Mouse (Mus musculus) CH12.LX (cell line): ENCODE measurements around the gene Fbxl17. TPM values are rescaled to one million over a fixed set of nuclear protein-coding genes. Genes with fewer than 3 reads are reported as not detected.

Experiments
- DNase-seq: peaks from one replicate; pipeline ENCODE4 v3.0.0-alpha.2; 2013; ENCODE audit errors: extremely low read depth
- H3K27ac ChIP-seq: 2 replicates; pipeline ENCODE4 v1.5.1; 2012; ENCODE audit warnings: low read depth, mild to moderate bottlenecking, control low read depth, moderate library complexity; ENCODE audit not compliant: insufficient read depth
- H3K27me3 ChIP-seq: replicated peaks from 2 replicates; pipeline ENCODE3; 2012; ENCODE audit warnings: inconsistent platforms
- H3K36me3 ChIP-seq, 2 experiments: replicated peaks in 1 of 2; 2 replicates each; pipeline versions ENCODE3 to v1.6.1; 2012; ENCODE audit warnings: inconsistent platforms in 1 of 2, low read length in 1 of 2, mild to moderate bottlenecking in 1 of 2, mixed read lengths in 1 of 2, moderate library complexity in 1 of 2; ENCODE audit not compliant: control insufficient read depth in 1 of 2, insufficient read depth in 1 of 2
- H3K4me1 ChIP-seq, 2 experiments: 2 replicates each; pipeline ENCODE4 v1.6.1; 2012; ENCODE audit warnings: inconsistent platforms in 1 of 2, moderate library complexity in 1 of 2; ENCODE audit not compliant: insufficient read depth in 2 of 2, control insufficient read depth in 1 of 2
- H3K4me2 ChIP-seq: 2 replicates; pipeline ENCODE4 v1.6.1; 2012; ENCODE audit warnings: low read depth, mild to moderate bottlenecking, control low read depth; ENCODE audit not compliant: poor library complexity, insufficient read depth, severe bottlenecking
- H3K4me3 ChIP-seq, 3 experiments: fragments of 150-350 bp in 1 of 3; sonication (generic) in 1 of 3; replicated peaks in 1 of 3; 2 replicates each; pipeline versions ENCODE3 to v1.5.1; 2011 to 2012; ENCODE audit warnings: low read depth in 2 of 3, low read length in 2 of 3, mild to moderate bottlenecking in 2 of 3, moderate library complexity in 2 of 3, control low read depth in 1 of 3, improper control_type of control experiment in 1 of 3, inconsistent platforms in 1 of 3, mixed read lengths in 1 of 3; ENCODE audit not compliant: poor library complexity in 1 of 3
- H3K79me2 ChIP-seq: replicated peaks from 2 replicates; pipeline ENCODE4 v1.6.1; 2012; ENCODE audit warnings: mild to moderate bottlenecking, moderate library complexity; ENCODE audit not compliant: control insufficient read depth, poor library complexity, insufficient read depth, severe bottlenecking; ENCODE audit errors: extremely low read depth
- H3K9ac ChIP-seq: 2 replicates; pipeline ENCODE4 v1.6.1; 2012; ENCODE audit warnings: low read depth, mild to moderate bottlenecking, control low read depth, moderate library complexity; ENCODE audit not compliant: insufficient read depth
- H3K9me3 ChIP-seq: replicated peaks from 2 replicates; pipeline ENCODE3; 2012; ENCODE audit warnings: low read length, inconsistent platforms, mixed read lengths
- BHLHE40 ChIP-seq: IDR thresholded peaks from 2 replicates; pipeline ENCODE4 v1.6.1; 2011; ENCODE audit warnings: mild to moderate bottlenecking, low read depth, low read length, improper control_type of control experiment
- CHD2 ChIP-seq: IDR thresholded peaks from 2 replicates; pipeline ENCODE4 v1.6.1; 2011; ENCODE audit warnings: low read length, improper control_type of control experiment
- CTCF ChIP-seq, 2 experiments: IDR thresholded peaks in 1 of 2; conservative IDR thresholded peaks in 1 of 2; 2 replicates each; pipeline ENCODE4 v1.5.1; 2011 to 2012; ENCODE audit warnings: low read depth in 2 of 2, low read length in 2 of 2, improper control_type of control experiment in 1 of 2, inconsistent platforms in 1 of 2, mild to moderate bottlenecking in 1 of 2, moderate library complexity in 1 of 2
- E2F4 ChIP-seq: IDR thresholded peaks from 2 replicates; pipeline ENCODE4 v1.6.1; 2011; ENCODE audit warnings: low read depth, low read length, improper control_type of control experiment; ENCODE audit not compliant: insufficient replicate concordance
- EP300 ChIP-seq: IDR thresholded peaks from 2 replicates; pipeline ENCODE4 v1.6.1; 2011; ENCODE audit warnings: low read length, improper control_type of control experiment
- IRF4 ChIP-seq: IDR thresholded peaks from 2 replicates; pipeline ENCODE4 v1.6.1; 2014; ENCODE audit warnings: low read depth, mild to moderate bottlenecking, inconsistent platforms, low read length, improper control_type of control experiment
- JUN ChIP-seq: IDR thresholded peaks from 2 replicates; pipeline ENCODE4 v1.6.1; 2011; ENCODE audit warnings: low read depth, mild to moderate bottlenecking, low read length, improper control_type of control experiment, moderate library complexity; ENCODE audit not compliant: insufficient read depth
- JUND ChIP-seq: conservative IDR thresholded peaks from 2 replicates; pipeline ENCODE4 v1.6.1; 2011; ENCODE audit warnings: low read depth, low read length, improper control_type of control experiment
- KAT2A ChIP-seq: IDR thresholded peaks from 2 replicates; pipeline ENCODE4 v1.6.1; 2012; ENCODE audit warnings: low read length, improper control_type of control experiment, inconsistent platforms; ENCODE audit not compliant: insufficient replicate concordance
- MAZ ChIP-seq: IDR thresholded peaks from 2 replicates; pipeline ENCODE4 v1.6.1; 2012; ENCODE audit warnings: low read depth, mild to moderate bottlenecking, inconsistent platforms, low read length, improper control_type of control experiment, moderate library complexity
- MEF2A ChIP-seq: IDR thresholded peaks from 2 replicates; pipeline ENCODE4 v1.6.1; 2014; ENCODE audit warnings: low read depth, mild to moderate bottlenecking, inconsistent platforms, low read length, improper control_type of control experiment, borderline replicate concordance
- MXI1 ChIP-seq: IDR thresholded peaks from 2 replicates; pipeline ENCODE4 v1.6.1; 2011; ENCODE audit warnings: mild to moderate bottlenecking, low read depth, low read length, improper control_type of control experiment
- MYC ChIP-seq: IDR thresholded peaks from 2 replicates; pipeline ENCODE4 v1.6.1; 2011; ENCODE audit warnings: low read depth, mild to moderate bottlenecking, improper control_type of control experiment, low read length
- NELFE ChIP-seq: IDR thresholded peaks from 2 replicates; pipeline ENCODE4 v1.6.1; 2011; ENCODE audit warnings: low read depth, low read length, improper control_type of control experiment
- NRF1 ChIP-seq: IDR thresholded peaks from 2 replicates; pipeline ENCODE4 v1.6.1; 2014; ENCODE audit warnings: low read depth, mild to moderate bottlenecking, inconsistent platforms, low read length, improper control_type of control experiment, moderate library complexity
- POLR2A ChIP-seq: IDR thresholded peaks from 2 replicates; pipeline ENCODE4 v1.6.1; 2011; ENCODE audit warnings: low read depth, mild to moderate bottlenecking, improper control_type of control experiment, low read length
- POLR2AphosphoS2 ChIP-seq: IDR thresholded peaks from 2 replicates; pipeline ENCODE4 v1.6.1; 2011; ENCODE audit warnings: low read depth, low read length, improper control_type of control experiment
- RCOR1 ChIP-seq: conservative IDR thresholded peaks from 2 replicates; pipeline ENCODE4 v1.6.1; 2012; ENCODE audit warnings: low read depth, mild to moderate bottlenecking, inconsistent platforms, low read length, improper control_type of control experiment
- SIN3A ChIP-seq: IDR thresholded peaks from 2 replicates; pipeline ENCODE4 v1.6.1; 2012; ENCODE audit warnings: low read length, improper control_type of control experiment, inconsistent platforms
- SMC3 ChIP-seq: IDR thresholded peaks from 2 replicates; pipeline ENCODE4 v1.6.1; 2011; ENCODE audit warnings: low read depth, low read length, improper control_type of control experiment
- TCF12 ChIP-seq: IDR thresholded peaks from 2 replicates; pipeline ENCODE4 v1.6.1; 2014; ENCODE audit warnings: low read depth, mild to moderate bottlenecking, inconsistent platforms, low read length, improper control_type of control experiment
- UBTF ChIP-seq: IDR thresholded peaks from 2 replicates; pipeline ENCODE4 v1.6.1; 2012; ENCODE audit warnings: low read depth, mild to moderate bottlenecking, inconsistent platforms, low read length, improper control_type of control experiment, moderate library complexity
- ZC3H11A ChIP-seq: IDR thresholded peaks from 2 replicates; pipeline ENCODE4 v1.6.1; 2012; ENCODE audit warnings: low read depth, mild to moderate bottlenecking, inconsistent platforms, low read length, improper control_type of control experiment
- ZKSCAN1 ChIP-seq: IDR thresholded peaks from 2 replicates; pipeline ENCODE4 v1.6.1; 2012; ENCODE audit warnings: low read depth, inconsistent platforms, low read length, improper control_type of control experiment, borderline replicate concordance
- ZMIZ1 ChIP-seq: IDR thresholded peaks from 2 replicates; pipeline ENCODE4 v1.6.1; 2012; ENCODE audit warnings: low read depth, mild to moderate bottlenecking, inconsistent platforms, low read length, improper control_type of control experiment
- ZNF384 ChIP-seq: IDR thresholded peaks from 2 replicates; pipeline ENCODE4 v1.6.1; 2012; ENCODE audit warnings: low read depth, low read length, improper control_type of control experiment, inconsistent platforms
- dilution Hi-C: fragments of 300-500 bp; cut with MboI; formaldehyde crosslinking; loops from 2 replicates; pipeline ENCODE4 v1.14.3; 2020; ENCODE audit warnings: low sequenced_read_pairs; ENCODE audit not compliant: extremely low pct_unique_long_range_greater_than_20kb, extremely low pct_ligation_motif_present
- in situ Hi-C: fragments of 300-500 bp; cut with MboI; formaldehyde crosslinking; loops from 3 replicates; pipeline ENCODE4 v1.14.3; 2019; ENCODE audit warnings: low sequenced_read_pairs, low pct_ligation_motif_present, low pct_unique_long_range_greater_than_20kb, mixed read lengths
- polyA plus RNA-seq: library from polyadenylated mRNA; unstranded; fragments of >175 nt; gene quantifications from 2 replicates; pipeline ENCODE4 v1.2.1, GENCODE M21; 2012; ENCODE audit warnings: low read depth; ENCODE audit not compliant: insufficient read length
- total RNA-seq, 2 experiments: library from RNA; depleted of rRNA; stranded (reverse); fragments of 300-350 nt in 1 of 2; fragments of >200 nt in 1 of 2; gene quantifications; 2 replicates each; pipeline ENCODE4 v1.2.3; 2012 to 2014

Gene Fbxl17
- total and polyA plus RNA-seq, 3 experiments: 4.0 to 6.9 (median 4.3) TPM

GRCm38 (mm10) chr17:63164289-63164688, 335.5 kb downstream of the Fbxl17 start:
- H3K27me3 ChIP-seq: no peaks in the 10 kb centered on the region
- no peak overlapping the region for H3K9ac ChIP-seq
- no peak overlapping the region for H3K4me3 ChIP-seq
- no peak for DNase-seq
- no peak overlapping the region for H3K4me2 ChIP-seq
- H3K27ac ChIP-seq: no peak overlapping the region
- in situ Hi-C loops (no loop called here), dilution Hi-C loops (no loop called here)
- peaks cover 2 to 4% of the 10 kb centered on the region in 2 experiments for H3K36me3 ChIP-seq
- H3K9me3 ChIP-seq: no peaks in the 10 kb centered on the region
- H3K4me1 ChIP-seq: peaks cover 27 to 50% of the 10 kb centered on the region in 2 experiments
- TF ChIP-seq SMC3 (no peak), MYC (no peak)
- no peaks in the 10 kb centered on the region for H3K79me2 ChIP-seq

DNA sequence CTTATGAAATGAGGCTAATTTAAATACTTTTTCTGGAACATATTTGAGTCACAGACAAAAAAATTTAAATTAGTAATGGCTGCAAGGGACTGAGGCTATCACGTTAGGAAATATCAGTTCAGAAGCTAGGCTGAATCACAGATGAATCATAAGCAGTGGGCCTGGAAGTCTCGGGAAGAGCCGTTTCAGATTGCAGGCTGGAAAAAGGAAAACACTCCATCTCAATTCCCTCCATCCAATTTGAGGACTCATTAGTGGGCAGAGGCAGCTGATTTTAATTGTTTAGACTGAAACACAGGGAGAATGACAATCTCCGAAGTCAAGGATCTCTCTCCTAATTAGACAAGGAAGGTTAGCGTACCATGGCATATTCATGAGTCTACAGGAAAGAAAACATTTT, 337.9 kb downstream of the Fbxl17 start:
- Histone ChIP-seq H3K79me2 (no peaks in the 10 kb centered on the region), H3K4me1 (peaks cover 15 to 38% of the 10 kb centered on the region in 2 experiments; a peak in 3 of 4 replicates), H3K27ac (no peak overlapping the region), H3K9me3 (no peaks in the 10 kb centered on the region), H3K4me2 (no peak overlapping the region), H3K4me3 (no peak overlapping the region), H3K36me3 (peaks cover 2 to 4% of the 10 kb centered on the region in 2 experiments), H3K27me3 (no peaks in the 10 kb centered on the region), H3K9ac (no peak overlapping the region)
- DNase-seq: no peak
- TF ChIP-seq NRF1 (no peak), MEF2A (no peak), MYC (no peak), CHD2 (no peak), MXI1 (no peak), CTCF (conservative IDR thresholded peaks at IDR 0.05 in 1 of 2, IDR thresholded peaks at IDR 0.05 in 1 of 2; ENCODE audit: low read depth in 2 of 2, low read length in 2 of 2) (no peak), SIN3A (no peak), E2F4 (no peak), ZKSCAN1 (no peak), IRF4 (no peak), JUND (no peak), POLR2AphosphoS2 (no peak), TCF12 (no peak), ZMIZ1 (no peak)
- dilution Hi-C loops: no loop called here
- in situ Hi-C loops: no loop called here

DNA sequence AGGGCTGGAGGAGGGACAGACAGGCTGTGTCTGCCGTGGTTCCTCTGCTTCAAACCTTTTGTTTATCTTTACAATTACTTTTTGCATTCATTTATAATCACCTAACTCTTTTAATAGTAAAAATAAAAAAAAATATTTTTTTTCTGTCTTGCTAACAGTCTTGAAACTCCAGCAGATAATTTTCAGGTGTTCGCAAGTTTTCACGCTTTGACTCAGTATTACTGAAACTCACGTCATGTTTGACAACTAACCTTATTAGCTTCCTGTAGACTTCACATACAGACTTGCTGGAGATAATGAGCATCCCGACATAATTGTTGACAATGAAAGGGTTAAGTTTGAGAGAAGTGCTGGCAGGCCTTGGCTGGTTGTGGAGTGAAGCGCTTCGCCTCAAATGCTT, 340.6 kb downstream of the Fbxl17 start:
- no peak overlapping the region for H3K9ac ChIP-seq
- peaks cover 11 to 27% of the 10 kb centered on the region in 2 experiments; a peak in 3 of 4 replicates for H3K4me1 ChIP-seq
- H3K4me2 ChIP-seq: peak overlapping the region; percentile 25; the same call in 1 of the 2 replicates
- H3K36me3 ChIP-seq: no peaks in the 10 kb centered on the region
- H3K27me3 ChIP-seq: no peaks in the 10 kb centered on the region
- H3K27ac ChIP-seq: no peak overlapping the region
- in situ Hi-C loops: no loop called here
- no peaks in the 10 kb centered on the region for H3K9me3 ChIP-seq
- no peak overlapping the region for H3K4me3 ChIP-seq
- no peak for DNase-seq
- dilution Hi-C loops: no loop called here
- H3K79me2 ChIP-seq: no peaks in the 10 kb centered on the region
- no peak for TF ChIP-seq KAT2A
- TF ChIP-seq MAZ: no peak
- TF ChIP-seq NELFE: no peak
- TF ChIP-seq CHD2: no peak
- no peak for TF ChIP-seq BHLHE40
- TF ChIP-seq MEF2A: peak; percentile 23; the same call in 1 of the 2 replicates
- no peak for TF ChIP-seq ZC3H11A
- TF ChIP-seq UBTF: no peak
- TF ChIP-seq RCOR1: no peak
- 0 out of 2 replicates have a peak, but pooled peaks have one; percentile 15 for TF ChIP-seq TCF12
- no peak for TF ChIP-seq E2F4
- TF ChIP-seq IRF4: peak; percentile 88
- no peak for TF ChIP-seq ZMIZ1
- peak; percentile 74 for TF ChIP-seq ZNF384
- TF ChIP-seq EP300: peak; percentile 63
- TF ChIP-seq JUN: peak; percentile 59
- no peak for TF ChIP-seq POLR2A
